Mouse (Mus musculus) CH12.LX (cell line): ENCODE data around the gene Capn13.

ENCODE experiments used
- CTCF ChIP-seq, 2 experiments: IDR thresholded peaks in 1 of 2; conservative IDR thresholded peaks in 1 of 2; 2 replicates each; pipeline ENCODE4 v1.5.1; 2011 to 2012; ENCODE audit warnings: low read depth in 2 of 2, low read length in 2 of 2, improper control_type of control experiment in 1 of 2, inconsistent platforms in 1 of 2, mild to moderate bottlenecking in 1 of 2, moderate library complexity in 1 of 2
- EP300 ChIP-seq: IDR thresholded peaks from 2 replicates; pipeline ENCODE4 v1.6.1; 2011; ENCODE audit warnings: low read length, improper control_type of control experiment
- ETS1 ChIP-seq: conservative IDR thresholded peaks from 2 replicates; pipeline ENCODE4 v1.6.1; 2012; ENCODE audit warnings: low read depth, mild to moderate bottlenecking, inconsistent platforms, low read length, improper control_type of control experiment, moderate library complexity
- GABPA ChIP-seq: IDR thresholded peaks from 2 replicates; pipeline ENCODE4 v1.6.1; 2012; ENCODE audit warnings: low read depth, low read length, improper control_type of control experiment, inconsistent platforms; ENCODE audit not compliant: insufficient replicate concordance
- HCFC1 ChIP-seq: IDR thresholded peaks from 2 replicates; pipeline ENCODE4 v1.6.1; 2012; ENCODE audit warnings: low read depth, mild to moderate bottlenecking, inconsistent platforms, low read length, improper control_type of control experiment
- MXI1 ChIP-seq: IDR thresholded peaks from 2 replicates; pipeline ENCODE4 v1.6.1; 2011; ENCODE audit warnings: mild to moderate bottlenecking, low read depth, low read length, improper control_type of control experiment
- MYC ChIP-seq: IDR thresholded peaks from 2 replicates; pipeline ENCODE4 v1.6.1; 2011; ENCODE audit warnings: low read depth, mild to moderate bottlenecking, improper control_type of control experiment, low read length
- POLR2A ChIP-seq: IDR thresholded peaks from 2 replicates; pipeline ENCODE4 v1.6.1; 2011; ENCODE audit warnings: low read depth, mild to moderate bottlenecking, improper control_type of control experiment, low read length
- POLR2AphosphoS2 ChIP-seq: IDR thresholded peaks from 2 replicates; pipeline ENCODE4 v1.6.1; 2011; ENCODE audit warnings: low read depth, low read length, improper control_type of control experiment
- SIN3A ChIP-seq: IDR thresholded peaks from 2 replicates; pipeline ENCODE4 v1.6.1; 2012; ENCODE audit warnings: low read length, improper control_type of control experiment, inconsistent platforms
- TCF12 ChIP-seq: IDR thresholded peaks from 2 replicates; pipeline ENCODE4 v1.6.1; 2014; ENCODE audit warnings: low read depth, mild to moderate bottlenecking, inconsistent platforms, low read length, improper control_type of control experiment
- USF1 ChIP-seq: IDR thresholded peaks from 2 replicates; pipeline ENCODE4 v1.6.1; 2014; ENCODE audit warnings: low read depth, mild to moderate bottlenecking, inconsistent platforms, low read length, improper control_type of control experiment
- ZNF384 ChIP-seq: IDR thresholded peaks from 2 replicates; pipeline ENCODE4 v1.6.1; 2012; ENCODE audit warnings: low read depth, low read length, improper control_type of control experiment, inconsistent platforms

- TF ChIP-seq GABPA (no peak), SIN3A (no peak), EP300 (no peak), POLR2AphosphoS2 (no peak), USF1 (no peak), ETS1 (no peak), ZNF384 (no peak), CTCF (conservative IDR thresholded peaks at IDR 0.05 in 1 of 2, IDR thresholded peaks at IDR 0.05 in 1 of 2; ENCODE audit: low read depth in 2 of 2, low read length in 2 of 2) (no peak), TCF12 (no peak), HCFC1 (no peak), MYC (no peak), POLR2A (no peak), MXI1 (no peak)
Observed at GRCm38 (mm10) chr17:73300147-73300880, 100.4 kb downstream of the Capn13 start.
